Mouse (Mus musculus) cerebellum, postnatal 4 days (tissue): ENCODE measurements at regions not wholly inside any gene's neighbourhood (a gene's known extent, or its start where the extent isn't known, plus 50 kb on each side); places are given as distances from the start of the nearest gene placed in this dataset.
"Not testable (repeated sequence)": the region's sequence is repeated elsewhere in the genome, so short reads cannot be mapped to it uniquely, and the experiment has no call there.

ENCODE experiments used
- DNase-seq, 2 experiments: peaks; one replicate each; pipeline ENCODE4 v3.0.0; 2022; ENCODE audit warnings: low spot score in 2 of 2, mixed read lengths in 1 of 2

DNA sequence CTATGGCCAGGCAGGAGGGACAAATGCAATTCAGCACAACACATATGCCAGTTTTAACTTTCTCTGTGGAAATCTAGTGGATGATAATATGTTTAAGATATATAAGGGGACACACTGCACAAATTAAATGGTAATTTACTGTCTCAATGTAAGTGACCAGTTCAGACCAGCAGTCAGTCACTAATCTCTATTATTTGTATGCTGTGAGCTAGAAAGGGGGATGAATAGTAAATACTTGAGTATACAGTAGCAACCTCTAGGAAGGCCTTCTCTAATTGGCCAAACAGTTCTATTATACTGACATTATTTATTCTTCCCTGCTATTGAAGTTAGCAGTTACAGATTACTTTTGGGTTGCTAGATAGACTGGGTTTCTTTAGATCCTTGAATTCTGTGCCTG is 391.2 kb downstream of the Fign start:
- no peak for DNase-seq

DNA sequence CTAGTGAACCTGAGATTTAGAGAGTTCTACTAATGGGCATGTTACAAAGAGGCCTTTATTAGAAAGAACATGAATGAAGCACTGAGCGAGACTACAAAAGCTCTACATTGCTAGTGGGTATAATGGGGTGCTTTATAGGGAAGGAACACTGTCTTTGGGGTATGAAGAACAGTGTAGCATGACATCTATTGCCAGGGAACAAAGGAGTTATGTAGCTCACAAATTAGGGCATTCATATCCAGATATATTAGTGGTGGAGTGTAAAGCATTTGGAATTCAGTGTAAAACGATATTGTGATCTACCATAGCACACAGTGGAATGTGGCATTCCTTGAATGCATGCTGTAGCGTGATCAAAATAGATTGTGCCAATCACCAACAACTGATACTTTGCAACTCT is 391.7 kb downstream of the Fign start:
- DNase-seq, result no peak

DNA sequence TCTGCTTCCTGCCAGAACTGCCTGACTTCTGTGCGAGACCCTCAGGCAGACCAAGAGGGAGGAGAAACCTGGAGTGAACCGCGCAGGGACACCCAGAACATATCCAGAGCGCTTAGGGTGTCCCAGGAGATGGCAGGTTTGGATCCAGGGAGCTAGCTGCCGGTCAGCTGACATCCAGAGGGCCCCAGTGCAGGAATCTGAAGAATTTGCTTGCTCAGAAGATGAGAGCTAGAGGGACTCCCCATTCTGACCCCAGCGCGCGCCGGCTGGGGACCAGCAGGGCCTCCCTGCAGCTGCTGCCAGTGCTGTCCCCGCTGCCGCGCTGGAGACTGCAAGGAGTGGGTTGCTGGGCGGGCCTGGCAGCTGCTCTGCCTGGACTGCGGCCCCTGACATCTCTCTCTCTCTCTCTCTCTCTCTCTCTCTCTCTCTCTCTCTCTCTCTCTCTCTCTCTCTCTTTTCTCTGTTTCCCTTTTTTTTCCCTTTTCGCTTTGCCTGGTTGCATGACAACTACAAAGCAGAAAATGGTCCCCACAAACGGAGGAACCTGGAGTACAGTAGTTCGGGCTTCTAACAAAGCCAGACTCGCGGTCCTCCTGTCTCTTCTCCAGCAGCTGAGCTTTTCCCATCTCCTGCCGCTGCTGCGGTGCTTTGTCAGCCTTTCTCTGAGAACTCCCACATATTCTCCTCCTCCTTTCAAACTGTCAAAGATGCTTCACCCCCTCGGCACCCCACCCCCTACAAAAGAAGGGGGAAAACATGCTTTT is 395.3 kb downstream of the Fign start:
- peak; percentile 22 to 51 for DNase-seq

DNA sequence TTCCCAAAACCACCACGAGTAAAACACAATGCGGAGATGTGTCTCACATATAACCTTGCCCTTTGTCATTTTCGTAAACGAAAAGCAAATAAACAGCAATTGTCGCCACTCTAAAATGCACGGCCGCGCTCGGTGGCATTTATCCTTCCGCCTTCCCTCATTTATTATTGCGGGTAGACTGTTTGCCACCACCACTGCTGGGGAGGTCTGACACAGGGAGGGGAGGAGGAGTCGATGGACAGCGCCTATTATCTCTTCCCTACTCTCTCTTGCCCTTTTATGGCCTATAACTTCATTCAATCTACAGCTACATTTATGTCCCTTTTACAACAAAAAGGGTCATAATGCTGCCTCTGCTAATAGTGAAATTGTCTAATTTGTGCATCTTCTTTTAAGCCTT is 396.0 kb downstream of the Fign start:
- DNase-seq, result no peak

DNA sequence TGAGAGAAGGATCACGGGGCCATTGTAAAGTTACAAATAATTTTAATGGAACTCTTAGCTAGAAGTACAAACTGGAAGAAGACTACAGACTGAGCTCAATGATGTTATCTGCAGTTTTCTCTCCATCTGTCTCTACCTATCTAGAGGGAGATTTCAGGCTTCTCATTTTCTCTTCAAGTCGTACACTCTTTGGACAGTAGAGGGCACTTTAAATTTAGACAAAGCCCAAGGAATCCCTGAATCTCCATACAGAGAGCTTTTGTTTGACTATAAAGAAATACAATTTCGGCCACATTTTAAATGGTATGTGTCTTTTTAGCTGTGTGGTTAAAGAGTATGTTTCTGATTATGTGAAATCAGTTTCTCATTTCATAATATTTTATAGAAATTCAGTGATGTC is 397.6 kb downstream of the Fign start:
- DNase-seq, result no peak

DNA sequence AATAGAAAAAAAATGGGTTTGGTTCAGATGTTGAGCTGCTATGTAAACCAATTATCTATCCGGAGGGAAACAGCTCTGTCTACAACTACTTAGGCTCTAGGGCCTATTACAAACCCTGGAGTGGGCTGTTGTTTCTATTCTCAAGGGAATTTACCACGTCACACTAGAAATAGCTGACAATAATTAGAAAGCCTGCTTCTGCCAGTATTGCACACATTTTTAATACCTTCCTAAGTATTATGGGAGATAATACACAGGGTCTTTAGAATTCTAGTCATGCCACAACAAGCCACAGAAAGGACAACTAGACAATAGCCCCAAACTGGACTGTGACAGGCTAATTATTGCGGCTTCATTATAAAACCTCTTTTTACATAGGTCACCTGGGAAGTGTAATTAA is 428.1 kb downstream of the Fign start:
- DNase-seq, result no peak

DNA sequence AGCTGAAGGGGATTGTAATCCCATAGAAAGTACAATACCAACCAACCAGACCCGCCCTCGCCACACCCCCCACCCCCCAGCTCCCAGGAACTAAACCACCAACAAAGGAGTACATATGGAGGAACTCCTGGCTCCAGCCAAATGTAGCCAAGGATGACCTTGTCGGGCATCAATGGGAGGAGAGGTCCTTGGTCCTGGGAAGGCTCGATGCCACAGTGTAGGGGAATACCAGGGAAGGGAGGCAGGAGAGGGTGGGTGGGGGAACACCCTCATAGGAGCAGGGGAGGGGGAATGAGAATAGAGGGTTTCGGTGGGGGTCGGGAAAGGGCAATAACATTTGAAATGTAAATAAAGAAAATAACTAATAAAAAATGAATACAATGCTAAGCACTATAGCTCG is 429.1 kb downstream of the Fign start:
- DNase-seq, result no peak

DNA sequence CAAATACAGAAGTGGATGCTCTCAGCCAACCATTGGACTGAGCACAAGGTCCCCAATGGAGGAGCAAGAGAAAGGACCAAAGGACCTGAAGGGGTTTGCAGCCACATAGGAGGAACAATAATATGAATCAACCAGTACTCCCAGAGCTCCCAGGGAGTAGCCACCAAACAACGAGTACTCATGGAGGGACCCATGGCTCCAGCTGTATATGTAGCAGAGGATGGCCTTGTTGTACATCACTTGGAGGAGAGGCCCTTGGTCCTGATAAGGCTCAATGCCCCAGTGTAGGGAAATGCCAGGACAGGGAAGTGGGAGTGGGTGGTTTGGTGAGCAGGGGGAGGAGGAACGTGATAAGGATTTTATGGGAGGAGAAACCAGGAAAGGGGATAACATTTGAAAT is 437.9 kb downstream of the Fign start:
- DNase-seq, result not testable (repeated sequence)
